In the genomic region with DNA sequence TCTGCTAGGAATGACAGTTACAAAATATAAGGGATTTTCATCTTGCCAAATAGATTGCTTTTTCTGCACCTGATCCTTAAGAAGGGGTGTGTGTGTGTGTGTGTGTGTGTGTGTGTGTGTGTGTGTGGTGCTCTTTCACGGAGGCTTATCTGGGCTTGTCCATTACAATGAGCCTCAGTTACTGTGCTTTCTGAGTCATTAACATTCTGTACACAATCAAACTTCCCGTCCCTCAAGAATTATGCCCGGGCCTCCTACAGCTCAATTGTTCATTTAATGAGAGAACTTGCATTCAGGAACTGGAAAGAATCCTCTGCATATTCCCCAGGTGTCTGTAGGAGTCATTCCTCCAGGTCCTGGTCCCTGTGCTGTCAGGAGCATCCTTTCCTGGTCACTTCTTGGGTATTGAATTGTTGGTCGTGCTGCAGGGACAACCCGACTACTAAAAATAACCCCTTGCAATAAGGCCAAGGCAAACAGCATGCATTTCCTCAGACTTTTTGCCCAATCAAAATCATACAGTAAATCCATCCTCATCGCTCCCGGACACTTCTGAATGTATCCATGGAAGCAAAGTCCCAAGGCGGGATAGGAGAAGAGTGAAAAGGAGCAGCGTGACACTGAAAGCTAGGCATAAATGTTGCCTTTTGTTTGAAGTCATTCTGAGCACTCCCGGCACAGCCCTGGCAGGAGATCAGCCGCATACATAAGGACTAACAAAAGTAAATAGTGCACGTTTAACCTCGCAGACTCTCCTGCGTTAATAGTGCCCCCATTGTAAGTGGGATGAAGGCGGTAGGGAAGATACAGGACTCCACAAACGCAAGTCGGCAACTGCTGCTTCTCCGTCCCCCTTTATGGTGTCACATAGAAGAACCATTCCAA, we compare ENCODE assay signal across 10 mouse cellular contexts. TPM values are rescaled to one million over a fixed set of nuclear protein-coding genes. Genes with fewer than 3 reads are reported as not detected.
A peak's percentile ranks its signal among the peaks of the same experiment; 100 is the strongest.
DNase-seq lines count a peak whose midpoint lies in the region; ATAC-seq lines count a peak whose summit lies in the region.
"Had no signal": no experiment of that assay in that cellular context is flagged by ENCODE, and none has a peak within 500 bp of the region (broad histone marks: within the 10 kb centered on the region; RNA-seq: fewer than 3 reads in every experiment).

No protein-coding gene starts in this region.

- peak overlapping the region; percentile 40; the same call in 1 of the 2 replicates for H3K27ac ChIP-seq in forebrain, embryonic 10.5 days
- no peak overlapping the region for H3K27ac ChIP-seq in limb, embryonic 15.5 days

- DNase-seq in frontal cortex, postnatal 10 days (ENCODE audit: low spot score in 2 of 2), result no peak
- DNase-seq in ZHBTc4 (ENCODE audit: low read depth, low spot score), result peak; percentile 8
- peak; percentile 14 for DNase-seq in forebrain, embryonic 10.5 days (ENCODE audit: extremely low spot score, low spot score)
- DNase-seq in thymus, postnatal 10 days (ENCODE audit: low spot score in 2 of 2), result no peak
- DNase-seq in frontal cortex, postnatal 14 days (ENCODE audit: low spot score in 2 of 2), result no peak
- DNase-seq in layer of hippocampus, postnatal 10 days (ENCODE audit: low spot score in 2 of 2), result no peak
- DNase-seq: layer of hippocampus, adult 9-11 months had no signal

- no peaks in the 10 kb centered on the region for H3K9me3 ChIP-seq in forebrain, embryonic 10.5 days
- no peaks in the 10 kb centered on the region for H3K9me3 ChIP-seq in limb, embryonic 15.5 days

- peak overlapping the region; percentile 44 for H3K4me3 ChIP-seq in forebrain, embryonic 10.5 days
- H3K4me3 ChIP-seq in limb, embryonic 15.5 days, result peak overlapping the region; percentile 23

- H3K9ac ChIP-seq in limb, embryonic 15.5 days, result no peak overlapping the region

- peak; percentile 26; the same call in 1 of the 2 replicates for ATAC-seq in frontal cortex, adult (ENCODE audit: low TSS enrichment)
- no peak for ATAC-seq in limb, embryonic 15.5 days (ENCODE audit: insufficient number of reproducible peaks, low FRiP score, low TSS enrichment, low read depth)

- peaks cover 21% of the 10 kb centered on the region for H3K4me1 ChIP-seq in forebrain, embryonic 10.5 days
- no peaks in the 10 kb centered on the region for H3K4me1 ChIP-seq in limb, embryonic 15.5 days

- peak overlapping the region; percentile 35 for H3K4me2 ChIP-seq in limb, embryonic 15.5 days

- H3K27me3 ChIP-seq in forebrain, embryonic 10.5 days (ENCODE audit: poor library complexity, severe bottlenecking), result peaks cover 20% of the 10 kb centered on the region
- no peaks in the 10 kb centered on the region for H3K27me3 ChIP-seq in limb, embryonic 15.5 days

- H3K36me3 ChIP-seq in forebrain, embryonic 10.5 days (replicated peaks), result no peaks in the 10 kb centered on the region
- no peaks in the 10 kb centered on the region for H3K36me3 ChIP-seq in limb, embryonic 15.5 days

- WGBS in forebrain, embryonic 10.5 days, result 15% methylated on average over 18 of the region's 18 CpGs
- WGBS in limb, embryonic 15.5 days, result 26% methylated on average over 18 of the region's 18 CpGs

RNA-seq across cellular contexts. Expression of gene Ndp, which starts 1.1 kb away (rescaled TPM):
- polyA plus RNA-seq in forebrain, embryonic 10.5 days (2016; fragmentation: Nextera tagmentation; extraction: Ambion mirVana), result 1.9 and 2.6 TPM in 2 replicates
- 3.4 and 4.8 TPM in 2 replicates for polyA plus RNA-seq in limb, embryonic 15.5 days (2015; fragmentation: Nextera tagmentation; extraction: Ambion mirVana)
- total RNA-seq in layer of hippocampus, postnatal 10 days (2021), result 10 to 100 TPM; 11.0 to 12.3 TPM
- polyA plus RNA-seq: small intestine, adult 2 months had no signal

Comparison
In these comparisons a context has a peak if more than half of its experiments do, and no peak if none do; other contexts are left out.
1. DNase-seq: peak in ZHBTc4 (single experiment) and forebrain, embryonic 10.5 days (single experiment); none in frontal cortex, postnatal 10 days (0 of 2), thymus, postnatal 10 days (0 of 2), frontal cortex, postnatal 14 days (0 of 2) and layer of hippocampus, postnatal 10 days (0 of 2).